Mouse (Mus musculus) lung, postnatal 0 days (tissue): ENCODE measurements around the gene Fyb2. TPM values are rescaled to one million over a fixed set of nuclear protein-coding genes. Genes with fewer than 3 reads are reported as not detected.

Experiments used
- ATAC-seq: fragments of 200-750 bp; cut with Nextera tagmentation; 2 replicates; pipeline ENCODE4 v1.8.0; 2017; ENCODE audit warnings: moderate library complexity
- DNase-seq: peaks from one replicate; pipeline ENCODE4 v3.0.0-alpha.2; 2016; ENCODE audit warnings: low spot score
- H3K27ac ChIP-seq: fragments of 300-500 bp; sonication (generic); 2 replicates; pipeline ENCODE4 v1.5.1; 2014; ENCODE audit warnings: antibody characterized with exemption, mild to moderate bottlenecking, low read length, mixed read lengths
- H3K27me3 ChIP-seq: fragments of 300-500 bp; sonication (generic); replicated peaks from 2 replicates; pipeline ENCODE4 v1.6.1; 2014; ENCODE audit warnings: low read length, mixed read lengths; ENCODE audit not compliant: insufficient read depth
- H3K36me3 ChIP-seq: fragments of 300-500 bp; sonication (generic); 2 replicates; pipeline ENCODE4 v1.6.1; 2014; ENCODE audit warnings: low read length, mixed read lengths; ENCODE audit not compliant: insufficient read depth
- H3K4me1 ChIP-seq: fragments of 300-500 bp; sonication (generic); 2 replicates; pipeline ENCODE4 v1.6.1; 2014; ENCODE audit warnings: antibody characterized with exemption, low read depth, low read length, mixed read lengths; ENCODE audit not compliant: insufficient read depth
- H3K4me2 ChIP-seq: fragments of 300-500 bp; sonication (generic); replicated peaks from 2 replicates; pipeline ENCODE4 v1.6.1; 2014; ENCODE audit warnings: low read depth, mild to moderate bottlenecking, low read length, moderate library complexity, mixed read lengths
- H3K4me3 ChIP-seq: fragments of 300-500 bp; sonication (generic); 2 replicates; pipeline ENCODE4 v1.5.1; 2014; ENCODE audit warnings: low read depth, low read length
- H3K9ac ChIP-seq: fragments of 300-500 bp; sonication (generic); replicated peaks from 2 replicates; pipeline ENCODE4 v1.6.1; 2014; ENCODE audit warnings: low read depth, mild to moderate bottlenecking
- H3K9me3 ChIP-seq: fragments of 300-500 bp; sonication (generic); 2 replicates; pipeline ENCODE4 v1.6.1; 2016; ENCODE audit warnings: low read length, mixed read lengths
- CTCF ChIP-seq: IDR thresholded peaks from 2 replicates; pipeline ENCODE4 v1.5.1; 2016; ENCODE audit warnings: antibody characterized with exemption, mild to moderate bottlenecking
- EP300 ChIP-seq: IDR thresholded peaks from 2 replicates; pipeline ENCODE4 v1.6.1; 2016; ENCODE audit warnings: antibody characterized with exemption, mild to moderate bottlenecking, control low read depth
- whole genome bisulfite sequencing: fragments of 180-500 bp; shearing (Covaris S2); extraction: QIAGEN DNeasy Blood & Tissue Kit; methylation state at CpG from one replicate; pipeline ENCODE4 v1.1.7; 2014; 5-methylcytosine and 5-hydroxymethylcytosine counted together
- polyA plus RNA-seq: library from polyadenylated mRNA; unstranded; fragments of >200 nt; fragmentation: Nextera tagmentation; extraction: Ambion mirVana; gene quantifications from 2 replicates; pipeline ENCODE4 v1.2.1, GENCODE M21; 2015

Gene Fyb2
- polyA plus RNA-seq, 1 experiment from 2014 or later: 0.08 TPM

- 33% methylated on average over 3 of the region's 3 CpGs for WGBS
- Histone ChIP-seq H3K27ac (no peak overlapping the region), H3K9ac (no peak overlapping the region)
Measured at GRCm38 (mm10) chr4:104949304-104949703, 36.0 kb downstream of the Fyb2 start.

GRCm38 (mm10) chr4:104951280-104951878 is 38.1 kb downstream of the Fyb2 start:
- Histone ChIP-seq H3K27me3 (no peaks in the 10 kb centered on the region), H3K27ac (no peak overlapping the region), H3K4me2 (no peak overlapping the region), H3K4me1 (peaks cover 8% of the 10 kb centered on the region; the same call in 1 of the 2 replicates), H3K36me3 (no peaks in the 10 kb centered on the region), H3K4me3 (no peak overlapping the region), H3K9ac (no peak overlapping the region), H3K9me3 (no peaks in the 10 kb centered on the region)
- DNase-seq (no peak), ATAC-seq (no peak)
- TF ChIP-seq EP300 (no peak), CTCF (no peak)
- 63% methylated on average over 4 of the region's 4 CpGs for WGBS

More at GRCm38 (mm10) chr4:104949304-104949703, 36.0 kb downstream of the Fyb2 start:
- Histone ChIP-seq H3K9me3 (no peaks in the 10 kb centered on the region), H3K4me2 (no peak overlapping the region), H3K4me1 (peaks cover 8% of the 10 kb centered on the region; the same call in 1 of the 2 replicates), H3K36me3 (no peaks in the 10 kb centered on the region), H3K27me3 (no peaks in the 10 kb centered on the region), H3K4me3 (no peak overlapping the region)
- DNase-seq (no peak), ATAC-seq (0 out of 2 replicates have a peak, but pooled peaks have one; percentile 8)
- no peak for TF ChIP-seq CTCF
- no peak for TF ChIP-seq EP300

DNA sequence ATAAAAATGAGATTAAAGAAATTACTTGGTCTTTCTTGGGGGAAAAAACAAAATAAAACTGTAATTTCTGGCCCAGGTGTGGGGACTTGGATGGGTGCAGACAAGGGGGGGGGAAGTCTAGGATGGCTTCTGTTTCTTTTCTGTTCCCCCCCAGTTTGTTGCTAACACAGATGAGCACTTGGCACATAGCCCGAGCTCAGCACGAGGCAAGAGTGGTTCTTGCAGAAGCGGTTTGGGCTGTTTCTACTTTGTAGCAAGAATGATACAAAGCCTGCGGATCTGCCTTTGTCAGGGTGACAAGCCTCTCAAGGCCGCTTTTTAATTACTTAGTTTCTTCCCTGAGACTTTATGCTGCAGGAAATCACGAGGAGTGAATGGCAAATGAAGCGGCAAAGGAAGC is 43.4 kb downstream of the Fyb2 start:
- TF ChIP-seq CTCF (no peak), EP300 (no peak)
- Histone ChIP-seq H3K9ac (no peak overlapping the region), H3K9me3 (no peaks in the 10 kb centered on the region), H3K4me1 (no peaks in the 10 kb centered on the region), H3K27ac (no peak overlapping the region), H3K4me2 (no peak overlapping the region), H3K27me3 (no peaks in the 10 kb centered on the region), H3K4me3 (no peak overlapping the region), H3K36me3 (no peaks in the 10 kb centered on the region)
- DNase-seq (no peak), ATAC-seq (no peak)
- WGBS: 51% methylated on average over 7 of the region's 7 CpGs

GRCm38 (mm10) chr4:104961431-104961830 is 48.2 kb downstream of the Fyb2 start:
- Histone ChIP-seq H3K4me1 (no peaks in the 10 kb centered on the region), H3K27me3 (no peaks in the 10 kb centered on the region), H3K4me3 (no peak overlapping the region), H3K9me3 (no peaks in the 10 kb centered on the region), H3K27ac (no peak overlapping the region), H3K4me2 (no peak overlapping the region), H3K9ac (no peak overlapping the region), H3K36me3 (no peaks in the 10 kb centered on the region)
- ATAC-seq (no peak), DNase-seq (no peak)
- no peak for TF ChIP-seq EP300
- no peak for TF ChIP-seq CTCF
- 55% methylated on average over 5 of the region's 5 CpGs for WGBS

DNA sequence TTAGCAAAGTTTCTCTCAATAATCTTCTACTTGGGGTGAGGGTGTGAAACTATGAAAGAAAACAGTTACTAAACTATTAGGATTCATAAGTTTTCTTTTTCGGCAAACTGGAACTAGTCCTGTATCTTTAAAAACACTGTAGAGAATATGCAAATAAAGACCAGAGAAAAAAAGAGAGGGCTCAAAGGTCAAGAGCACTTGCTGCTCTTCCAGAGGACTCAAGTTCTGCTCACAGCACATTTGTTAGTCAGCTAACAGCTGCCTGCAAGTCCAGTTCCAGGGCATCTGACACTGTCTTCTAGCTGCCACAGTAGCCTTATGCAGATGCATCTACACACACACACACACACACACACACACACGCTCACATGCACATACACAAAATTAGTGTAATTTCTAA is 59.4 kb downstream of the Fyb2 start:
- Histone ChIP-seq H3K4me3 (no peak overlapping the region), H3K4me1 (no peaks in the 10 kb centered on the region), H3K9ac (no peak overlapping the region), H3K27me3 (no peaks in the 10 kb centered on the region), H3K4me2 (no peak overlapping the region), H3K27ac (no peak overlapping the region), H3K9me3 (no peaks in the 10 kb centered on the region), H3K36me3 (no peaks in the 10 kb centered on the region)
- DNase-seq: no peak
- 68% methylated on average over 2 of the region's 2 CpGs for WGBS
- no peak for ATAC-seq
- TF ChIP-seq CTCF (no peak), EP300 (no peak)

- no peak overlapping the region for H3K27ac ChIP-seq
- H3K36me3 ChIP-seq: no peaks in the 10 kb centered on the region
- no peak for ATAC-seq
- no peak overlapping the region for H3K4me2 ChIP-seq
- H3K27me3 ChIP-seq: no peaks in the 10 kb centered on the region
- H3K4me3 ChIP-seq: no peak overlapping the region
- H3K9me3 ChIP-seq: no peaks in the 10 kb centered on the region
- H3K4me1 ChIP-seq: no peaks in the 10 kb centered on the region
- no peak overlapping the region for H3K9ac ChIP-seq
- WGBS: 81% methylated on average over 6 of the region's 6 CpGs
- no peak for TF ChIP-seq EP300
- DNase-seq: no peak
Measured at GRCm38 (mm10) chr4:104975162-104975830, 62.0 kb downstream of the Fyb2 start.
